Mouse (Mus musculus): ENCODE results near the gene Gars.

The Gars gene

GRCm38 (mm10) chr6:55098030-55098429 lies 60.2 kb downstream of the Gars start:
- DNase-seq: no peak

GRCm38 (mm10) chr6:55098603-55099002 lies 60.8 kb downstream of the Gars start:
- no peak for DNase-seq

GRCm38 (mm10) chr6:55108358-55108757 lies 70.6 kb downstream of the Gars start:
- DNase-seq: no peak

- no peak for DNase-seq
Measured at GRCm38 (mm10) chr6:55117325-55118109, 79.7 kb downstream of the Gars start.

- DNase-seq: no peak
Measured at GRCm38 (mm10) chr6:55123056-55123455, 85.2 kb downstream of the Gars start.

GRCm38 (mm10) chr6:55126576-55126975 lies 88.8 kb downstream of the Gars start:
- DNase-seq: no peak

GRCm38 (mm10) chr6:55128391-55128790 lies 90.6 kb downstream of the Gars start:
- no peak for DNase-seq

Measured in B cell, adult 2 months (primary cell).